Mouse (Mus musculus) embryonic facial prominence, embryonic 12.5 days (tissue): ENCODE results near the gene Peg3. TPM values are rescaled to one million over a fixed set of nuclear protein-coding genes. Genes with fewer than 3 reads are reported as not detected.
A peak's percentile ranks its signal among the peaks of the same experiment; 100 is the strongest.

Experiments used
- ATAC-seq: fragments of 200-750 bp; cut with Nextera tagmentation; 2 replicates; pipeline ENCODE4 v1.8.0; 2017; ENCODE audit not compliant: insufficient number of reproducible peaks, insufficient read depth, low FRiP score, low TSS enrichment
- H3K27ac ChIP-seq: fragments of 300-500 bp; sonication (generic); 2 replicates; pipeline ENCODE4 v1.5.1; 2016; ENCODE audit warnings: mild to moderate bottlenecking
- H3K27me3 ChIP-seq: fragments of 300-500 bp; sonication (generic); 2 replicates; pipeline ENCODE4 v1.6.1; 2016; ENCODE audit warnings: mild to moderate bottlenecking, moderate library complexity
- H3K36me3 ChIP-seq: fragments of 300-500 bp; sonication (generic); 2 replicates; pipeline ENCODE4 v1.6.1; 2016; ENCODE audit warnings: mild to moderate bottlenecking
- H3K4me1 ChIP-seq: fragments of 300-500 bp; sonication (generic); 2 replicates; pipeline ENCODE4 v1.6.1; 2016
- H3K4me2 ChIP-seq: fragments of 300-500 bp; sonication (generic); replicated peaks from 2 replicates; pipeline ENCODE4 v1.6.1; 2016; ENCODE audit warnings: mild to moderate bottlenecking, moderate library complexity
- H3K4me3 ChIP-seq: fragments of 300-500 bp; sonication (generic); 2 replicates; pipeline ENCODE4 v1.5.1; 2016; ENCODE audit warnings: mild to moderate bottlenecking
- H3K9ac ChIP-seq: fragments of 300-500 bp; sonication (generic); 2 replicates; pipeline ENCODE4 v1.6.1; 2016; ENCODE audit warnings: mild to moderate bottlenecking, moderate library complexity
- H3K9me3 ChIP-seq: fragments of 300-500 bp; sonication (generic); 2 replicates; pipeline ENCODE4 v1.6.1; 2016; ENCODE audit warnings: mild to moderate bottlenecking, moderate library complexity
- WGBS: fragments of 180-500 bp; shearing (Covaris S2); methylation state at CpG from one replicate; pipeline ENCODE4 v1.1.7; 2016; 5-methylcytosine and 5-hydroxymethylcytosine counted together
- polyA plus RNA-seq: library from polyadenylated mRNA; unstranded; fragments of >200 nt; fragmentation: Nextera tagmentation; extraction: Ambion mirVana; gene quantifications from 2 replicates; pipeline ENCODE4 v1.2.1, GENCODE M21; 2016

The Peg3 gene
- polyA plus RNA-seq, 1 experiment from 2014 or later, result 264 TPM

DNA sequence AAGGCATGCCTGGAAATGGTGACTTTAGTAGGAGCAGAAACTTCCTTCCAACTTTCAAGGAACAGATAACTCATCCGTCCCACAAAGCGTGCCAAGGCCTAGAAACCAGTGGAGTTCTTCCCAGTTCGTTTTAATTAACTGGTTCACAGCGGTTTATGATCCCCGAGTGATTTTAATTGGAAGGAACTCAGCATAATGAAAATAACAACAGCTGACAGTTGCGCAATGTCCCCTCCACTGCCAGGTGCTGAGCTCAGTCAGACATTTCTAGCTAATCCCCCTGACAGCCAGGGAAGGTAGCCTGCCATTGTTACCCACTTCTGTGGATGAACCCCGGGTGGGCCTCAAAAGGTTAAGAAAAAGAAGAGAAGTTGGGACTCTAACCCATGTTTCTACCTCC lies 19.0 kb upstream of the Peg3 start:
- Histone ChIP-seq H3K27ac (no peak overlapping the region), H3K9me3 (no peaks in the 10 kb centered on the region), H3K9ac (no peak overlapping the region), H3K4me3 (no peak overlapping the region), H3K27me3 (no peaks in the 10 kb centered on the region), H3K36me3 (no peaks in the 10 kb centered on the region), H3K4me1 (peaks cover 12% of the 10 kb centered on the region), H3K4me2 (no peak overlapping the region)
- WGBS, result 62% methylated on average over 7 of the region's 7 CpGs
- ATAC-seq, result no peak

- Histone ChIP-seq H3K9me3 (no peaks in the 10 kb centered on the region), H3K27me3 (no peaks in the 10 kb centered on the region), H3K4me1 (0 out of 2 replicates have a peak, but pooled peaks cover 6% of the 10 kb centered on the region), H3K36me3 (no peaks in the 10 kb centered on the region), H3K4me3 (no peak overlapping the region), H3K4me2 (no peak overlapping the region), H3K27ac (peak overlapping the region; percentile 60; the same call in 1 of the 2 replicates), H3K9ac (no peak overlapping the region)
- peak; percentile 72 for ATAC-seq
- 53% methylated on average over 10 of the region's 10 CpGs for WGBS
Observed at GRCm38 (mm10) chr7:6744281-6744904, 14.2 kb upstream of the Peg3 start.

DNA sequence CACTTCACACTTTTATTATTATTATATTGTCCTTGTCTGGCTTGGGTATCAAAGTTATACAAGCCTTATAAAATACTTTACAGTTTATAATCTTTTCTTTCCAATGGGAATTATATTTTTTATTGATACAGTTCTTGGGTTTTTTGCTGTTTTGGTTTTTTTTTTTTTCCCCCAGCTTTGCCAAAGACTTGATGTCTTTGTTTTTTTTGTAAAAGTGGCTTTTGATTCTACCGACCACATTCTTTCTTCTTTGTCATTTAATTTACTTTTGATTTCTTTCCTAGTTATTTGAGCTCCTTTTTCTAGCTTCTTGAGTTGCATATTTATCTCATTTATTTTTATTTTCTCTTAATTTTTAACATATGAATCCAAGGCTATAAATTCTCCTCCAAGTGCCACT lies 5.8 kb upstream of the Peg3 start:
- H3K27me3 ChIP-seq, result no peaks in the 10 kb centered on the region
- WGBS, result 56% methylated on average over 1 of the region's 1 CpGs
- H3K9ac ChIP-seq, result no peak overlapping the region
- no peak for ATAC-seq
- no peak overlapping the region for H3K4me2 ChIP-seq
- no peak overlapping the region for H3K27ac ChIP-seq
- no peaks in the 10 kb centered on the region for H3K36me3 ChIP-seq
- H3K4me1 ChIP-seq, result no peaks in the 10 kb centered on the region
- H3K9me3 ChIP-seq, result no peaks in the 10 kb centered on the region; the same call in 1 of the 2 replicates
- H3K4me3 ChIP-seq, result no peak overlapping the region

DNA sequence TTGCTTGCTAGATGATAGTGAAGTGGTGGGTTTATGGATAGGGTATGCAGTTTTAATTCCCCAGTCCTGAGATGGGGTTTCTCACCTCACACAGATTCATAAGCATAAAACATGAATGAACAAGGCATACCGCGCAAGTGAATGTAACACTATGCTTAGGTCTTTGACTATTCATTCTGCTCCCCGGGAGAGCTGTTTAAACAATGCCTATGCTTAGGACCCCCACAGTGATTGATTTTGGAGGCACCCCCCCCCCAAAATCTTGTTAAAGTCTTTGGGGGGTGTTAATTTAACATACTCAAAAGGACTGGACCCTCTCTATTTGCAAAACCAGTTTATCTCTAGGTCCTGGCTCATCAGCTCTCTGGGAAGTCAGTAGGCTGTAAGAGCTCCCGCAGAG lies 1.7 kb upstream of the Peg3 start:
- Histone ChIP-seq H3K4me2 (peak overlapping the region; percentile 46), H3K27ac (peak overlapping the region; percentile 26; the same call in 1 of the 2 replicates), H3K4me3 (peak overlapping the region; percentile 58), H3K9ac (peak overlapping the region; percentile 46), H3K36me3 (no peaks in the 10 kb centered on the region), H3K27me3 (no peaks in the 10 kb centered on the region), H3K4me1 (no peaks in the 10 kb centered on the region), H3K9me3 (peaks cover 37% of the 10 kb centered on the region)
- WGBS, result 61% methylated on average over 4 of the region's 4 CpGs
- ATAC-seq, result no peak

DNA sequence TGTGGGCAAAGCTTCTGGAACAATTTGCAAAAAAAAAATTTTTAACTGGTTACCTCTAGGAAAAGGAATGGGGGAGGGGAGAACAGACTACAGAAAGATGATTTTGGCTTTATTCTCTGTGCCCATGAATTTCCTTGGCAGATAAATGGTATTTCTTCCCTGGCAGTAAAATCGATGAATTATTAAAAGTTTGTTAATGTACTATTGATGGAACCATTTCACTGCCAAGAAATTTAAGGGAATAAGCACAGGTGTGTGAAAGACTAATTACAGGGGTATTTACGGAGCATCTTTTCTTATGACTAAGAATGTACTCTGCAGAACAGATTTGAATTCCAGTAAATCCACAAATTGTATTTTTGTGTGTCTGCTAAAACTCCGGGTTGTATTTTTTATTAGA lies 1.1 kb upstream of the Peg3 start:
- H3K27ac ChIP-seq, result no peak overlapping the region

DNA sequence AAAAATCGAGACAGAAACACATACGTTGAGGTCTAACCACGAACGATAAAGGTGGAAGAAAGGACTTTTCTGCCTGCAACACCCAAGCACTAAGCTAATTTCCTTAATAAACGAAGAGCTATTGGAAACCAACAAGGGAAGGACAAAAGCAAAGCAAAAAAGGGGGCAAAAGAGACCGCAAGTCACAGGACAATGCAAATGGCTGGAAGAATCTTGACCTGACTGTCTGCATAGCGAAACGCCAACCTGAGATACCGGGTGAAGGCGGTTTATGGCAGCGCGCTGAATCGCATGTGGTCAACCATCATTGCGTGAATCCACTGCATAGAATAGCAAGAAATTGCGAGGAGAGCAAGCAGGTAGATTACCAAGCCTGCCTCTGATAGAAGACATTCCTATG lies 570 bp upstream of the Peg3 start:
- H3K9ac ChIP-seq, result peak overlapping the region; percentile 38; the same call in 1 of the 2 replicates
- no peaks in the 10 kb centered on the region for H3K27me3 ChIP-seq
- H3K36me3 ChIP-seq, result no peaks in the 10 kb centered on the region
- H3K9me3 ChIP-seq, result peaks cover 42% of the 10 kb centered on the region
- H3K4me2 ChIP-seq, result peak overlapping the region; percentile 46
- H3K4me3 ChIP-seq, result peak overlapping the region; percentile 58
- 54% methylated on average over 15 of the region's 15 CpGs for WGBS
- ATAC-seq, result no peak
- H3K27ac ChIP-seq, result peak overlapping the region; percentile 55
- H3K4me1 ChIP-seq, result no peaks in the 10 kb centered on the region

More for the DNA sequence above, 1.1 kb upstream of the Peg3 start:
- Histone ChIP-seq H3K4me2 (peak overlapping the region; percentile 46), H3K36me3 (no peaks in the 10 kb centered on the region), H3K9me3 (peaks cover 42% of the 10 kb centered on the region), H3K4me3 (peak overlapping the region; percentile 58), H3K27me3 (no peaks in the 10 kb centered on the region), H3K4me1 (no peaks in the 10 kb centered on the region), H3K9ac (peak overlapping the region; percentile 46; the same call in 1 of the 2 replicates)
- WGBS, result 50% methylated on average over 3 of the region's 3 CpGs
- no peak for ATAC-seq

DNA sequence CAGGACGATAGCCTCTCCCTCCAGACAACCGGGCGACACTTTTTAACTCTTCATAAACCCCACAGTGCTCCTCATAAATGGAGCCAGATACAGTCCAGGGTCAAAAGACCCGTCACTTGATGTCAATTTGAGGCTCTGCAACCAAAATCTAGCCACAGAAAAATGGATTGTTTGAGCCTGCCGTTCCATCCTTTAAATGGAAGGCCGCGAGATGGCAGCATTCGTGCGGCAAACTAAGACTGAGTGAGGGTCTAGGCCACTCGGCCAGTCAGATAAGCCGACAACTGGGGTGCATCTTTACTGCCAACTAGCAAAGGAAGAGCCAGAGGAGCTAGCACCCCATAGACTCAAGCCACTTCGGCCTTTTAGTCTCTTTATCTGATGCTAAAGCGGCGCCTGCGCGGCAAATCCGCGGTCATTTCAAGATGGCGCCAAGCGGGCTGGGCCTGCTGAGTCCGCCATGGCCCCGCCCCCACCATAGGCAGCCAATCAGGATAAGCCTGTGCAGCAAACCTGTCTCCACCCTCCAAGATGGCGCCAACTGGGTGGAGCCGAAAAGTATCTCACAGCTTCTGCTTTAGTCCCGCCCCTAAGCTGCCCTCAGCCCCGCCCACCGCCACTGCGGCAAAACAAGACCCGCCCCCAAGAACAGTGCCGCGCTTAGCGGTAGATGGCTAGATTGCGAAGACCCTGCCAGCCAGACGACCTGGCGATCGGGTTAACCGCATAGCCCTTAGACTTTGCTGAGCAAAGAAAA lies 992 bp downstream of the Peg3 start:
- Histone ChIP-seq H3K4me3 (peak overlapping the region; percentile 58), H3K27me3 (no peaks in the 10 kb centered on the region), H3K27ac (peak overlapping the region; percentile 84), H3K4me1 (no peaks in the 10 kb centered on the region), H3K36me3 (peaks cover 6% of the 10 kb centered on the region; the same call in 1 of the 2 replicates), H3K4me2 (peak overlapping the region; percentile 52), H3K9me3 (peaks cover 42% of the 10 kb centered on the region), H3K9ac (peak overlapping the region; percentile 66)
- ATAC-seq, result peak; percentile 29
- WGBS, result 44% methylated on average over 37 of the region's 37 CpGs

DNA sequence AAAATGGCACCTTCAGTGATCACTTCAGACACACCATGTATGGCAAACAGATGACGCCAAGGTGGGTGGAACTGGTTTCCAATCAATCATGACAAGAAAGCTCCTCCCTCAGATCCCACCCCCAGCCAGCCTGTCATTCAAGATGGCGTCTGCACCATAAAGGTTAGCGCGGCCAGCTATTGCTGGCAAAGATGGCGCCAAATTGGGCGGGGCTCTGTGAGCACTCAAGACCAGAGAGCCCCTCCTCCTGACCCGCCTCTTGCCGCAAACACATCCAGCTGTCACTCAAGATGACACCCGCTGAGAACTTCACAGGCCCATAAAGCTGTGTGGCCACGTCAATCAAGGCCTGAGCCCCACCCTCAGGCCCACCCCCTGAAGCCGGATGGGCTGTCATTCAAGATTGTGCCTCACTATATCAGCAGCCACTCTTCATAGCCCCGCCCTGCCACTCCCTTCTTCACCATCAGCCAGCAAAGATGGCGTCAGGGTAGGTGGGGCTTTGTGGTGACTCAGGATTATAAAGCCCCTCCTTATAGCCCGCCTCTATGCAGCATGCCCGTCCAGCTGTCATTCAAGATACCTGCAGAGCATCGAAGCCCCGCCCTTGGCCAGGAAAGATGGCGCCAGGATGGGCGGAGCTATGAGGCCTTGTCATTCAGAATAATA lies 1.8 kb downstream of the Peg3 start:
- H3K27ac ChIP-seq, result peak overlapping the region; percentile 84
- H3K27me3 ChIP-seq, result no peaks in the 10 kb centered on the region
- ATAC-seq, result peak; percentile 81
- H3K9me3 ChIP-seq, result peaks cover 42% of the 10 kb centered on the region
- H3K4me2 ChIP-seq, result peak overlapping the region; percentile 44
- 47% methylated on average over 19 of the region's 19 CpGs for WGBS
- H3K4me1 ChIP-seq, result no peaks in the 10 kb centered on the region
- peaks cover 12% of the 10 kb centered on the region; the same call in 1 of the 2 replicates for H3K36me3 ChIP-seq
- peak overlapping the region; percentile 58 for H3K4me3 ChIP-seq
- H3K9ac ChIP-seq, result no peak overlapping the region; the same call in 1 of the 2 replicates

GRCm38 (mm10) chr7:6727351-6728121 lies 2.7 kb downstream of the Peg3 start:
- Histone ChIP-seq H3K4me2 (peak overlapping the region; percentile 44), H3K4me3 (peak overlapping the region; percentile 58), H3K36me3 (peaks cover 13% of the 10 kb centered on the region; the same call in 1 of the 2 replicates), H3K27ac (peak overlapping the region; percentile 71), H3K9ac (no peak overlapping the region), H3K9me3 (peaks cover 42% of the 10 kb centered on the region), H3K27me3 (no peaks in the 10 kb centered on the region), H3K4me1 (no peaks in the 10 kb centered on the region)
- 52% methylated on average over 19 of the region's 19 CpGs for WGBS
- ATAC-seq, result peak; percentile 22

GRCm38 (mm10) chr7:6709396-6709795 lies 20.8 kb downstream of the Peg3 start:
- Histone ChIP-seq H3K4me1 (no peaks in the 10 kb centered on the region), H3K4me2 (no peak overlapping the region), H3K4me3 (no peak overlapping the region), H3K27ac (no peak overlapping the region), H3K27me3 (no peaks in the 10 kb centered on the region), H3K36me3 (peaks cover 71% of the 10 kb centered on the region), H3K9ac (no peak overlapping the region), H3K9me3 (peaks cover 6% of the 10 kb centered on the region; the same call in 1 of the 2 replicates)
- 94% methylated on average over 15 of the region's 15 CpGs for WGBS
- no peak for ATAC-seq
